Mouse (Mus musculus) erythroblast, embryonic 14.5 days (primary cell): Measurements from ENCODE around the gene Cd180.

ENCODE experiments used
- GATA1 ChIP-seq: IDR thresholded peaks from 2 replicates; pipeline ENCODE4 v1.6.1; 2012; ENCODE audit warnings: low read length, inconsistent platforms, mixed read lengths
- TAL1 ChIP-seq: IDR thresholded peaks from 3 replicates; pipeline ENCODE4 v1.6.1; 2012; ENCODE audit warnings: low read length, inconsistent platforms, mixed read lengths

DNA sequence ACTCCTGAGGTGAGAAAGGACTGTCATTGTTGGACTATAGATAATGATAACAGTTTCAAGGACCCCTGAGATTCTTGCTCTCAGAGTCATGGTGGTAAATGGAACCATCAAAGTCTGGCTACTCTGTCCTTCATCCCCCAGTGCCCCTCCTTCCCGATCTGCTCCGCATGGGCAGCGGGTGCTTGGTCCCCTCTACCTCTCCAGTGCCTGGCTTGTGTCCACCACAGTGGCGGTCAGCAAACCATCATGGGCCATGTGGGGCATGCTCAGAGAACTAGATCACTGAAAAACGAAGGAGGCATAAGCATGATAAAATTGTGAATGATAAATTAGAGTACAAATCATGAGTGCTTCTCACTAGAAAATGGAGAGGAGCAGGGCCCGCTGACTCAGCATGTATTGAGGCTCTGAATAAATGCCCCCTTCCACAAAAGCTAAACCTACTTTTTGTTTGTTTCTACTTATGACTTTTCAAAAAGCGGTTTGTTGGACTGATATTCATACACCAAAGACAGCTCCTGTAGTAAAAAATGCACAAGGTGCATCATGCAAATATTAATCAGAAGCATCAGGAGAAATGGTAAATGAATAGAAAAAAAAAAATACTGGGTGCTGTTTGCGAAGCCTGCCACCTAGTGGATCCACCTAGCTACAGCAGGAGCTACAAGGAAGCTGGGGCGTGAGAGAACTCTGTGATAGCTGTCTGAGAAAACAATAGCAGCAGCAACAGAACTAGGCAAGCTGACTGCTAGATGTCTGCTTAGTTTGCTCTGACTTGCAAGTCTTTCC lies 51.3 kb downstream of the Cd180 start:
- TF ChIP-seq GATA1 = no peak
- no peak for TF ChIP-seq TAL1
